Mouse (Mus musculus) MEL (cell line): ENCODE measurements around the gene Nfe2l3. TPM values are rescaled to one million over a fixed set of nuclear protein-coding genes. Genes with fewer than 3 reads are reported as not detected.

ENCODE experiments used
- DNase-seq: peaks from one replicate; pipeline ENCODE4 v3.0.0; 2011; ENCODE audit warnings: low read depth, low spot score
- H3K27ac ChIP-seq: 2 replicates; pipeline ENCODE4 v1.5.1; 2012; ENCODE audit warnings: low read depth, mild to moderate bottlenecking, control low read depth, low read length, moderate library complexity; ENCODE audit not compliant: control insufficient read depth
- H3K27me3 ChIP-seq, 2 experiments: fragments of 150-350 bp in 1 of 2; sonication (generic) in 1 of 2; 2 replicates each; pipeline ENCODE4 v1.6.1; 2012; ENCODE audit warnings: low read length in 2 of 2, mild to moderate bottlenecking in 2 of 2, improper control_type of control experiment in 1 of 2, moderate library complexity in 1 of 2; ENCODE audit not compliant: insufficient read depth in 2 of 2, control insufficient read depth in 1 of 2
- H3K36me3 ChIP-seq, 2 experiments: 2 replicates each; pipeline ENCODE4 v1.6.1; 2012 to 2014; ENCODE audit warnings: low read length in 2 of 2, improper control_type of control experiment in 1 of 2, inconsistent platforms in 1 of 2, mild to moderate bottlenecking in 1 of 2; ENCODE audit not compliant: insufficient read depth in 2 of 2, control insufficient read depth in 1 of 2
- H3K4me1 ChIP-seq, 2 experiments: fragments of 150-350 bp in 1 of 2; sonication (generic) in 1 of 2; 2 replicates each; pipeline ENCODE4 v1.6.1; 2012; ENCODE audit warnings: low read length in 2 of 2, improper control_type of control experiment in 1 of 2, mild to moderate bottlenecking in 1 of 2; ENCODE audit not compliant: insufficient read depth in 2 of 2, control insufficient read depth in 1 of 2
- H3K4me3 ChIP-seq, 2 experiments: fragments of 150-350 bp in 1 of 2; sonication (generic) in 1 of 2; 2 replicates each; pipeline ENCODE4 v1.5.1; 2012; ENCODE audit warnings: low read depth in 2 of 2, low read length in 2 of 2, mild to moderate bottlenecking in 2 of 2, moderate library complexity in 2 of 2, control low read depth in 1 of 2, improper control_type of control experiment in 1 of 2; ENCODE audit not compliant: control insufficient read depth in 1 of 2, insufficient read depth in 1 of 2
- H3K79me2 ChIP-seq: 2 replicates; pipeline ENCODE4 v1.6.1; 2012; ENCODE audit warnings: mild to moderate bottlenecking, low read length, moderate library complexity; ENCODE audit not compliant: control insufficient read depth, poor library complexity, insufficient read depth
- H3K9ac ChIP-seq: 2 replicates; pipeline ENCODE4 v1.6.1; 2012; ENCODE audit warnings: low read depth, mild to moderate bottlenecking, control low read depth, low read length, moderate library complexity; ENCODE audit not compliant: control insufficient read depth, poor library complexity, severe bottlenecking
- H3K9me3 ChIP-seq: fragments of 150-350 bp; sonication (generic); replicated peaks from 2 replicates; pipeline ENCODE4 v1.6.1; 2012; ENCODE audit warnings: mild to moderate bottlenecking, low read length, improper control_type of control experiment, moderate library complexity; ENCODE audit not compliant: insufficient read depth
- BHLHE40 ChIP-seq: IDR thresholded peaks from 2 replicates; pipeline ENCODE4 v1.6.1; 2012; ENCODE audit warnings: low read depth, mild to moderate bottlenecking, inconsistent platforms, low read length, improper control_type of control experiment, borderline replicate concordance
- CHD2 ChIP-seq: IDR thresholded peaks from 2 replicates; pipeline ENCODE4 v1.6.1; 2011; ENCODE audit warnings: low read length, improper control_type of control experiment
- CTCF ChIP-seq, 3 experiments: IDR thresholded peaks in 2 of 3; conservative IDR thresholded peaks in 1 of 3; 2 replicates each; pipeline ENCODE4 v1.5.1; 2011 to 2012; ENCODE audit warnings: low read length in 3 of 3, low read depth in 2 of 3, mild to moderate bottlenecking in 2 of 3, improper control_type of control experiment in 1 of 3, inconsistent platforms in 1 of 3, mixed read lengths in 1 of 3, moderate library complexity in 1 of 3; ENCODE audit not compliant: control insufficient read depth in 1 of 3, insufficient read depth in 1 of 3, poor library complexity in 1 of 3, severe bottlenecking in 1 of 3
- ELF1 ChIP-seq: IDR thresholded peaks from 2 replicates; pipeline ENCODE4 v1.6.1; 2014; ENCODE audit warnings: low read depth, mild to moderate bottlenecking, inconsistent platforms, low read length, improper control_type of control experiment, moderate library complexity
- EP300 ChIP-seq, 2 experiments: IDR thresholded peaks; 2 replicates each; pipeline ENCODE4 v1.6.1; 2011; ENCODE audit warnings: improper control_type of control experiment in 2 of 2, low read length in 2 of 2, low read depth in 1 of 2, mild to moderate bottlenecking in 1 of 2
- GATA1 ChIP-seq: IDR thresholded peaks from 2 replicates; pipeline ENCODE4 v1.6.1; 2011; ENCODE audit warnings: low read depth, low read length, improper control_type of control experiment
- HCFC1 ChIP-seq: IDR thresholded peaks from 2 replicates; pipeline ENCODE4 v1.6.1; 2012; ENCODE audit warnings: low read depth, mild to moderate bottlenecking, inconsistent platforms, low read length, improper control_type of control experiment, moderate library complexity
- JUND ChIP-seq: IDR thresholded peaks from 2 replicates; pipeline ENCODE4 v1.6.1; 2011; ENCODE audit warnings: low read depth, mild to moderate bottlenecking, improper control_type of control experiment, low read length
- KAT2A ChIP-seq: conservative IDR thresholded peaks from 2 replicates; pipeline ENCODE4 v1.6.1; 2012; ENCODE audit warnings: low read depth, low read length, improper control_type of control experiment, inconsistent platforms
- MAX ChIP-seq: IDR thresholded peaks from 2 replicates; pipeline ENCODE4 v1.6.1; 2011; ENCODE audit warnings: low read length, improper control_type of control experiment
- MYB ChIP-seq: IDR thresholded peaks from 2 replicates; pipeline ENCODE4 v1.6.1; 2011; ENCODE audit warnings: mild to moderate bottlenecking, low read depth, low read length, improper control_type of control experiment
- POLR2AphosphoS2 ChIP-seq: IDR thresholded peaks from 2 replicates; pipeline ENCODE4 v1.6.1; 2011; ENCODE audit warnings: low read length, improper control_type of control experiment
- POLR2AphosphoS5 ChIP-seq: IDR thresholded peaks from 2 replicates; pipeline ENCODE4 v1.6.1; 2012; ENCODE audit warnings: low read depth, borderline replicate concordance, mild to moderate bottlenecking, inconsistent platforms, low read length, moderate library complexity, mixed read lengths
- SIN3A ChIP-seq: IDR thresholded peaks from 2 replicates; pipeline ENCODE4 v1.6.1; 2012; ENCODE audit warnings: low read length, improper control_type of control experiment, inconsistent platforms
- TAL1 ChIP-seq: IDR thresholded peaks from 2 replicates; pipeline ENCODE4 v1.6.1; 2012; ENCODE audit warnings: mild to moderate bottlenecking, inconsistent platforms, low read length, moderate library complexity, mixed read lengths
- TCF12 ChIP-seq: IDR thresholded peaks from 2 replicates; pipeline ENCODE4 v1.6.1; 2014; ENCODE audit warnings: low read depth, mild to moderate bottlenecking, inconsistent platforms, low read length, improper control_type of control experiment, moderate library complexity
- UBTF ChIP-seq: IDR thresholded peaks from 2 replicates; pipeline ENCODE4 v1.6.1; 2012; ENCODE audit warnings: low read depth, mild to moderate bottlenecking, inconsistent platforms, low read length, improper control_type of control experiment, moderate library complexity, borderline replicate concordance; ENCODE audit not compliant: insufficient read depth
- USF2 ChIP-seq, 2 experiments: IDR thresholded peaks; 2 replicates each; pipeline ENCODE4 v1.6.1; 2011 to 2012; ENCODE audit warnings: improper control_type of control experiment in 2 of 2, low read length in 2 of 2, borderline replicate concordance in 1 of 2, inconsistent platforms in 1 of 2, low read depth in 1 of 2, mild to moderate bottlenecking in 1 of 2; ENCODE audit not compliant: insufficient read depth in 1 of 2
- polyA plus RNA-seq, 2 experiments: library from polyadenylated mRNA; stranded (reverse) in 1 of 2; unstranded in 1 of 2; fragments of >175 nt in 1 of 2; fragments of >200 nt in 1 of 2; gene quantifications; 2 replicates each; pipeline versions ENCODE4 v1.2.1 to v1.2.4; 2012; ENCODE audit warnings: low replicate concordance in 2 of 2, low read depth in 1 of 2; ENCODE audit not compliant: insufficient read length in 2 of 2, insufficient read depth in 1 of 2, missing spikeins in 1 of 2
- total RNA-seq: library from RNA; depleted of rRNA; stranded (reverse); fragments of 300-350 nt; gene quantifications from 2 replicates; pipeline ENCODE4 v1.2.3, GENCODE M21; 2012

The Nfe2l3 gene
- total and polyA plus RNA-seq, 3 experiments = 0.15 to 0.21 TPM; not detected in 1

DNA sequence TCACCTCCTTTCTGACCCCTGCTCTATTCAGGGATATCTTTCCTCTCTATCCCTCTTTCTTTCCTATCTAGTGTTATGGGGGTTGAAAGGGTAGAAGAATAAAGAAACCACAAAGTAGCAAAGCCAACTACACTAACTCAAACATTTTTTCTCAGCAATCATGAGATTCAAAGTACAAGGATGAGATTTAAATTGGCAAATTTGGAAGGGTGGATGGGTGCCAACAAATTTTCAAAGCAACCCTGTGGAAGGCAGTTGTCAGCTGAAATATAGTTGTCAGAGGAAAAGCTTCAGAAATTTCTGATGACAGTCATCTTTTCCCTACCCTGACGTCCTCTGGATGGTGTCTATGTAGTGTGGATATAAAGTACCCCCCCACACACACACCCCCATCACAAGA is 16.0 kb upstream of the Nfe2l3 start:
- no peaks in the 10 kb centered on the region for H3K79me2 ChIP-seq
- no peaks in the 10 kb centered on the region for H3K4me1 ChIP-seq
- H3K27me3 ChIP-seq = peaks cover 0 to 3% of the 10 kb centered on the region in 2 experiments; a peak in 1 of 4 replicates
- H3K4me3 ChIP-seq = no peak overlapping the region
- TF ChIP-seq KAT2A = no peak
- TF ChIP-seq JUND = no peak
- TF ChIP-seq USF2 (IDR thresholded peaks at IDR 0.05; ENCODE audit: borderline replicate concordance in 1 of 2, insufficient read depth in 1 of 2, low read depth in 1 of 2, low read length in 2 of 2) = no peak
- TF ChIP-seq EP300 (IDR thresholded peaks at IDR 0.05; ENCODE audit: low read depth in 1 of 2, low read length in 2 of 2) = no peak
- no peak for TF ChIP-seq HCFC1
- TF ChIP-seq TCF12 = no peak
- H3K36me3 ChIP-seq = no peaks in the 10 kb centered on the region
- DNase-seq = no peak
- H3K9me3 ChIP-seq = no peaks in the 10 kb centered on the region
- no peak overlapping the region for H3K27ac ChIP-seq
- no peak overlapping the region for H3K9ac ChIP-seq

DNA sequence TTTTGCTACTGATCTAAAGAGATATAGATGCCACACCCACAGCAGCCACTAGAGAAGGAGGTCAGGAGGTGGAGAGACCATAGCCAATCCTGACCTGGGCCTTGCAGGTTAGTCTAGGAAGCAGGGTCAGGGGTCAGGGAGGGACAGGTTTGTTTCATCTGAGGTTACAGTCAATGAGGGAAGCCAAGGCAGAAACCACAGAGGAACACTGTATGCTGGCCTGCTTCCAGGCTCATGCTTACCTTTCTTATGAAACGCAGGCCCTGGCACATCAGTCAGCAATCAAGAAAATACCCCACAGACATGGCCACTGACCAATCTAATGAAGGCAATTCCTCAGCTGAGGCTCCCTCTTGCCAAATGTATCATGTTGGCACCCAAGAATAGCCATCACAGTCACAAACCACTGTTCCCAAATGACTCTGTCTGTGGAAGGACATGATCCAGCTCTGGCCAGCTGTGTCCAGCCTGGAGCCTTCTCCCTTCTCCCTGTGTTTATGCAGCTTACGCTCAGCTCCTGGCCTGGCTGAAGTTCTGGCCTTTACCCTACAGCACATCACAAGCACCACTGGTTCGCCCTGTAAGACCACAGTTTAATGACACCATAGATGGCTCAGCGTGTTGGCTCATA is 15.0 kb upstream of the Nfe2l3 start:
- Histone ChIP-seq H3K9me3 (no peaks in the 10 kb centered on the region), H3K4me1 (no peaks in the 10 kb centered on the region), H3K27ac (no peak overlapping the region), H3K79me2 (no peaks in the 10 kb centered on the region), H3K36me3 (no peaks in the 10 kb centered on the region), H3K9ac (no peak overlapping the region), H3K4me3 (no peak overlapping the region), H3K27me3 (peaks cover 1 to 3% of the 10 kb centered on the region in 2 experiments; a peak in 2 of 4 replicates)
- DNase-seq = no peak
- TF ChIP-seq CTCF (IDR thresholded peaks at IDR 0.05 in 2 of 3, conservative IDR thresholded peaks at IDR 0.05 in 1 of 3; ENCODE audit: control insufficient read depth in 1 of 3, insufficient read depth in 1 of 3, low read depth in 2 of 3, low read length in 3 of 3, poor library complexity in 1 of 3, severe bottlenecking in 1 of 3) (no peak), BHLHE40 (no peak), USF2 (IDR thresholded peaks at IDR 0.05; ENCODE audit: borderline replicate concordance in 1 of 2, insufficient read depth in 1 of 2, low read depth in 1 of 2, low read length in 2 of 2) (no peak), POLR2AphosphoS5 (no peak), ELF1 (no peak), TAL1 (no peak), UBTF (no peak), TCF12 (no peak), GATA1 (no peak), HCFC1 (no peak), CHD2 (no peak), SIN3A (no peak), EP300 (IDR thresholded peaks at IDR 0.05; ENCODE audit: low read depth in 1 of 2, low read length in 2 of 2) (no peak), MAX (no peak), POLR2AphosphoS2 (no peak), MYB (no peak)
